Mouse (Mus musculus) lung, adult 2 months (tissue): ENCODE measurements around the gene Grm5.

Source experiments
- CTCF ChIP-seq: fragments of 200-500 bp; IDR thresholded peaks from 2 replicates; pipeline ENCODE4 v1.5.1; 2011; ENCODE audit warnings: mild to moderate bottlenecking, low read length, control low read depth; ENCODE audit not compliant: insufficient read depth
- POLR2A ChIP-seq: fragments of 200-500 bp; IDR thresholded peaks from 2 replicates; pipeline ENCODE4 v1.6.1; 2011; ENCODE audit warnings: low read depth, mild to moderate bottlenecking, control low read depth, low read length, borderline replicate concordance; ENCODE audit errors: extremely low read depth

DNA sequence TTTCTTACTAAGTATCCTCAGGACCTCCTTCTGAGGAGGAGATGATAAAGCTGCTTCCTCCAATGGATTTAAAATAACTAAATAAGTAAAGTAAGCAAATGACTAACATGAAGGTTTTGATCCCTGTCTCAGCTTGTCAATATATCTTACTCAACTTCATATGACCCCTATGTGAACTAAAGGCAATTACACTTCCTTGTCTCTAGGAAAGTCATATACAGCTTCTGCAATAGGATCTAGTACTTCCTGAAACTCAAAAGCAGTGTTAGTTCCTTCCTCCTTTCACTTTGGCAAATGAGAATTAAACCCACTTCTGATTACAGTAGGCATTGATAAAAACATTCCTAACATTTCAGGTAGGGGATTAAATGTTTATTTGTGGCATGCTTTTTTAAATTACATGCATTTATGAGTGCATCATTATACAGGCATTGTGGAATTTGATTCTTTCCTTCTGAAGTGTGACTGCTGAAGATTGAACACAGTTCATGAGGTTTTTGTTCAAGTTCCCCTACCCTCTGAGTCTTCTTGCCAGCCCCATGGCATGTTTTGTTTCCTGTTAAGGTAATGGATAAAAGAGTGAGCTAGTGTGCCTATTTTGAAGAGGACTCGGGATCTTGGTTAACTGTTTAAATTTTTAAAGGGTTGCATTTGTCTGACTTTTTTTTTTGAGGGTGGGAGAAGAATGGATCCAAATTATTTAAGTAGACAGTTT lies 470.4 kb downstream of the Grm5 start:
- TF ChIP-seq CTCF (no peak), POLR2A (no peak)
